ENCODE assay signal across 10 mouse cellular contexts in genomic region chr9:56533916-56534315, GRCm38 (mm10).
DNase-seq lines count a peak whose midpoint lies in the region; ATAC-seq lines count a peak whose summit lies in the region.
"Had no signal": no experiment of that assay in that cellular context is flagged by ENCODE, and none has a peak within 500 bp of the region (broad histone marks: within the 10 kb centered on the region; RNA-seq: fewer than 3 reads in every experiment).

No protein-coding gene starts in this region.

- H3K9me3 ChIP-seq in hindbrain, embryonic 10.5 days, result no peaks in the 10 kb centered on the region
- H3K9me3 ChIP-seq in hindbrain, embryonic 11.5 days (ENCODE audit: control insufficient read depth, low read length), result no peaks in the 10 kb centered on the region
- no peaks in the 10 kb centered on the region for H3K9me3 ChIP-seq in intestine, embryonic 15.5 days
- H3K9me3 ChIP-seq: neural tube, embryonic 12.5 days had no signal

- H3K4me1 ChIP-seq in hindbrain, embryonic 10.5 days (replicated peaks), result peaks cover 24% of the 10 kb centered on the region
- no peaks in the 10 kb centered on the region; the same call in 1 of the 2 replicates for H3K4me1 ChIP-seq in hindbrain, embryonic 11.5 days (replicated peaks; ENCODE audit: control insufficient read depth, insufficient read depth, low read length)
- H3K4me1 ChIP-seq in brown adipose tissue, adult 24 weeks (ENCODE audit: control insufficient read depth, insufficient read depth, insufficient read length, low read length), result peaks cover 11% of the 10 kb centered on the region
- H3K4me1 ChIP-seq in intestine, embryonic 15.5 days (replicated peaks), result peaks cover 8% of the 10 kb centered on the region; the same call in 1 of the 2 replicates

- no peak for DNase-seq in hindbrain, embryonic 10.5 days (ENCODE audit: low spot score)
- DNase-seq in hindbrain, embryonic 11.5 days (ENCODE audit: low spot score), result no peak
- no peak for DNase-seq in spleen, postnatal 14 days (ENCODE audit: low spot score in 2 of 2)
- DNase-seq in embryo, embryonic 10 days (ENCODE audit: low spot score), result no peak
- no peak for DNase-seq in left cerebral cortex, adult 11 months (ENCODE audit: low spot score)

- 78% methylated on average over 9 of the region's 9 CpGs for WGBS in hindbrain, embryonic 10.5 days
- 73% methylated on average over 9 of the region's 9 CpGs for WGBS in hindbrain, embryonic 11.5 days
- 74% methylated on average over 9 of the region's 9 CpGs for WGBS in intestine, embryonic 15.5 days

- H3K27ac ChIP-seq in hindbrain, embryonic 10.5 days, result 0 out of 2 replicates have a peak overlapping the region, but pooled peaks have one; percentile 56
- H3K27ac ChIP-seq in hindbrain, embryonic 11.5 days (ENCODE audit: low read depth, low read length), result no peak overlapping the region
- peak overlapping the region; percentile 50 for H3K27ac ChIP-seq in brown adipose tissue, adult 24 weeks (replicated peaks; ENCODE audit: low read depth, low read length)
- 0 out of 2 replicates have a peak overlapping the region, but pooled peaks have one; percentile 32 for H3K27ac ChIP-seq in intestine, embryonic 15.5 days

- H3K4me2 ChIP-seq in hindbrain, embryonic 11.5 days (replicated peaks; ENCODE audit: low read depth, low read length), result no peak overlapping the region
- no peak overlapping the region for H3K4me2 ChIP-seq in intestine, embryonic 15.5 days (replicated peaks)
- H3K4me2 ChIP-seq: neural tube, embryonic 12.5 days had no signal

- H3K4me3 ChIP-seq in hindbrain, embryonic 10.5 days, result no peak overlapping the region
- H3K4me3 ChIP-seq in hindbrain, embryonic 11.5 days (ENCODE audit: low read depth, low read length), result no peak overlapping the region
- no peak overlapping the region for H3K4me3 ChIP-seq in brown adipose tissue, adult 24 weeks (ENCODE audit: insufficient read depth, low read depth, low read length)
- 0 out of 2 replicates have a peak overlapping the region, but pooled peaks have one; percentile 1 for H3K4me3 ChIP-seq in intestine, embryonic 15.5 days (replicated peaks)
- H3K4me3 ChIP-seq: neural tube, embryonic 12.5 days had no signal

- H3K27me3 ChIP-seq in hindbrain, embryonic 10.5 days (ENCODE audit: insufficient read depth, poor library complexity, severe bottlenecking), result peaks cover 17% of the 10 kb centered on the region; the same call in 1 of the 2 replicates
- no peaks in the 10 kb centered on the region for H3K27me3 ChIP-seq in hindbrain, embryonic 11.5 days (ENCODE audit: control insufficient read depth, insufficient read depth, low read length)
- peaks cover 4% of the 10 kb centered on the region for H3K27me3 ChIP-seq in intestine, embryonic 15.5 days (replicated peaks)
- H3K27me3 ChIP-seq: CH12.LX; neural tube, embryonic 12.5 days had no signal

- no peaks in the 10 kb centered on the region for H3K36me3 ChIP-seq in hindbrain, embryonic 10.5 days
- no peaks in the 10 kb centered on the region for H3K36me3 ChIP-seq in hindbrain, embryonic 11.5 days (ENCODE audit: control insufficient read depth, insufficient read depth, low read length)
- H3K36me3 ChIP-seq in intestine, embryonic 15.5 days, result no peaks in the 10 kb centered on the region
- H3K36me3 ChIP-seq: neural tube, embryonic 12.5 days had no signal

- no peak overlapping the region for H3K9ac ChIP-seq in hindbrain, embryonic 11.5 days (ENCODE audit: low read depth, low read length)
- H3K9ac ChIP-seq in intestine, embryonic 15.5 days, result no peak overlapping the region
- H3K9ac ChIP-seq: neural tube, embryonic 12.5 days had no signal

- ATAC-seq in hindbrain, embryonic 11.5 days (ENCODE audit: low FRiP score), result no peak
- ATAC-seq in intestine, embryonic 15.5 days, result 0 out of 2 replicates have a peak, but pooled peaks have one; percentile 41
- peak; percentile 33; the same call in 1 of the 2 replicates for ATAC-seq in megakaryocyte, adult 5-6 weeks (ENCODE audit: poor library complexity, severe bottlenecking)
